Mouse (Mus musculus): ENCODE results near the gene Il1rl2. TPM values are rescaled to one million over a fixed set of nuclear protein-coding genes. Genes with fewer than 3 reads are reported as not detected.

Il1rl2 gene
- polyA plus RNA-seq, 1 experiment: not detected

GRCm38 (mm10) chr1:40404682-40405081, 80.3 kb downstream of the Il1rl2 start:
- Histone ChIP-seq H3K4me3 (ENCODE audit: insufficient read depth, poor library complexity, severe bottlenecking) (no peak overlapping the region), H3K27me3 (ENCODE audit: control insufficient read depth, insufficient read depth, insufficient read length) (no peaks in the 10 kb centered on the region), H3K79me2 (ENCODE audit: control insufficient read depth, insufficient read depth) (no peaks in the 10 kb centered on the region), H3K36me3 (ENCODE audit: control insufficient read depth, insufficient read depth) (no peaks in the 10 kb centered on the region), H3ac (ENCODE audit: control insufficient read depth, insufficient read length, low read depth) (no peak overlapping the region), H3K79me3 (ENCODE audit: low read depth) (no peaks in the 10 kb centered on the region)
- TF ChIP-seq CTCF (IDR thresholded peaks at IDR 0.05; ENCODE audit: control insufficient read depth, insufficient read depth, insufficient read length) (no peak), MYOG (IDR thresholded peaks at IDR 0.05; ENCODE audit: control insufficient read depth, extremely low read depth, insufficient read length) (no peak), MAX (IDR thresholded peaks at IDR 0.05) (no peak)

DNA sequence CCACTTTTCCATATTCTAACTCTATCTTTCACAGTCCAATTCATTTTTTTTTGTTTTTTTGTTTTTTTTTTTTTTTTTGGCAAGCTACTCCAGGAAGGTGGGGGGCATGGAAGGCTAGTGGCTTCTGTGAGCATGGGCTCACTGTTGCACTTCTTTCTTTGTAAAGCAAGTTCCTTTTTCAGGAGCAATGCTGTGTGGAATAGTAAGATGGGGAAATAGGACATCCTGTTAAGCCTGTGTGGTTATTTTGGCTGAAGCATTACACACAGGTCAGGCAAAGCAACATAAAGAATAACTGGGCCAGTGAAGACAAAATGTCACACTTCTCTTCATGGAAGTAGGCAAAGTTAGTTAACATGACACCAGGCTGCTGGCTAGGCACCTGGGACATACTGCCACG, 85.5 kb downstream of the Il1rl2 start:
- no peak overlapping the region for H3ac ChIP-seq (ENCODE audit: control insufficient read depth, insufficient read length, low read depth)
- H3K4me3 ChIP-seq (ENCODE audit: insufficient read depth, poor library complexity, severe bottlenecking): no peak overlapping the region
- no peaks in the 10 kb centered on the region for H3K79me3 ChIP-seq (ENCODE audit: low read depth)
- no peaks in the 10 kb centered on the region for H3K36me3 ChIP-seq (ENCODE audit: control insufficient read depth, insufficient read depth)
- H3K27me3 ChIP-seq (ENCODE audit: control insufficient read depth, insufficient read depth, insufficient read length): no peaks in the 10 kb centered on the region
- no peaks in the 10 kb centered on the region for H3K79me2 ChIP-seq (ENCODE audit: control insufficient read depth, insufficient read depth)
- TF ChIP-seq MYOD1 (IDR thresholded peaks at IDR 0.05; ENCODE audit: control insufficient read depth, insufficient read length, low read depth): no peak
- no peak for TF ChIP-seq MAX (IDR thresholded peaks at IDR 0.05)
- TF ChIP-seq CTCF (IDR thresholded peaks at IDR 0.05; ENCODE audit: control insufficient read depth, insufficient read depth, insufficient read length): no peak
- no peak for TF ChIP-seq USF1 (IDR thresholded peaks at IDR 0.05; ENCODE audit: low read depth)
- TF ChIP-seq CEBPB (IDR thresholded peaks at IDR 0.05; ENCODE audit: low read depth): no peak
- no peak for TF ChIP-seq FOSL1 (IDR thresholded peaks at IDR 0.05; ENCODE audit: insufficient read depth, low read length, poor library complexity, severe bottlenecking)
- no peak for TF ChIP-seq MYOG (IDR thresholded peaks at IDR 0.05; ENCODE audit: control insufficient read depth, extremely low read depth, insufficient read length)

DNA sequence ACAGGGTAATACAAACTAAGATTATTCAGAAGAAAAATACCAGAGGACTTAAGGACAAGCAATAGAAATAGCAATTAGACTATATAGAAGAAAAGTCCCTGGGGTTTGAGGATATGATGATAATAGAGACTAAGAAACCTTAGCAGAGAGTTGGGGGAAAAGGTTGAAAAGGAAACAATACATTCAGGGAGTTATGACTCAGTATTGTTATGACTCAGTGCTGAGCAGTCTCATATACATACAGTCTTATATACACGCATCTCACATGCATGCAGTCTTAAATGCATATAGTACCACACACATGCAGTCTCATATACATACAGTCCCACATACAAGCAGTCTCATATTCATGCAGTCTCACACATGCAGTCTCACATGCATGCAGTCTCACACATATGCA, 88.6 kb downstream of the Il1rl2 start:
- no peaks in the 10 kb centered on the region for H3K79me3 ChIP-seq (ENCODE audit: low read depth)
- no peaks in the 10 kb centered on the region for H3K79me2 ChIP-seq (ENCODE audit: control insufficient read depth, insufficient read depth)
- no peaks in the 10 kb centered on the region for H3K36me3 ChIP-seq (ENCODE audit: control insufficient read depth, insufficient read depth)
- no peaks in the 10 kb centered on the region for H3K27me3 ChIP-seq (ENCODE audit: control insufficient read depth, insufficient read depth, insufficient read length)
- no peak overlapping the region for H3ac ChIP-seq (ENCODE audit: control insufficient read depth, insufficient read length, low read depth)
- no peak overlapping the region for H3K4me3 ChIP-seq (ENCODE audit: insufficient read depth, poor library complexity, severe bottlenecking)
- TF ChIP-seq MYOD1 (IDR thresholded peaks at IDR 0.05; ENCODE audit: control insufficient read depth, insufficient read length, low read depth) (no peak), CTCF (IDR thresholded peaks at IDR 0.05; ENCODE audit: control insufficient read depth, insufficient read depth, insufficient read length) (no peak), CEBPB (IDR thresholded peaks at IDR 0.05; ENCODE audit: low read depth) (no peak), FOSL1 (IDR thresholded peaks at IDR 0.05; ENCODE audit: insufficient read depth, low read length, poor library complexity, severe bottlenecking) (no peak), MYOG (IDR thresholded peaks at IDR 0.05; ENCODE audit: control insufficient read depth, extremely low read depth, insufficient read length) (no peak), USF1 (IDR thresholded peaks at IDR 0.05; ENCODE audit: low read depth) (no peak), MAX (IDR thresholded peaks at IDR 0.05) (no peak)

DNA sequence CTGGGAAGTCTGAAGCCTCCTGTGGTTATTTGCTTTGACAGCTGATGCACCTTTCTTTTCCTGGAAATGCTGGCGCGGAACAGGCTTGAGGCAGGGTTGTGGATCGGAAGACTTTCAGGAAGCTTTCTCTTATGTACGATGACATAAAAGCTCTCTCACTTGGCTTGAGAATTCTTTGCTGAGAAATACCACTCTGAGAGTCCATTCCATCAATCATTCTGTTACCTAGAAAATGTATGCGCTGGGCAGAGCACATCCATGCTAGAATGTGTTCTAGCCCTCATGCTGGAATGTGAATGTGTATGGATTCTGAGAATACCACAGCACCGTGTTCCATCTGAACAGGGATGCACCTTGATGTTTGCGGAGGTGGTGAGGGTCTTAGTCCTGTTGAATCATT, 89.9 kb downstream of the Il1rl2 start:
- H3K79me2 ChIP-seq (ENCODE audit: control insufficient read depth, insufficient read depth): no peaks in the 10 kb centered on the region

GRCm38 (mm10) chr1:40414863-40415656, 90.7 kb downstream of the Il1rl2 start:
- TF ChIP-seq FOSL1 (IDR thresholded peaks at IDR 0.05; ENCODE audit: insufficient read depth, low read length, poor library complexity, severe bottlenecking): no peak
- TF ChIP-seq USF1 (IDR thresholded peaks at IDR 0.05; ENCODE audit: low read depth): no peak
- TF ChIP-seq CEBPB (IDR thresholded peaks at IDR 0.05; ENCODE audit: low read depth): no peak
- no peak for TF ChIP-seq MAX (IDR thresholded peaks at IDR 0.05)
- H3K79me2 ChIP-seq (ENCODE audit: control insufficient read depth, insufficient read depth): no peaks in the 10 kb centered on the region
- H3K36me3 ChIP-seq (ENCODE audit: control insufficient read depth, insufficient read depth): no peaks in the 10 kb centered on the region
- H3K79me3 ChIP-seq (ENCODE audit: low read depth): no peaks in the 10 kb centered on the region
- H3ac ChIP-seq (ENCODE audit: control insufficient read depth, insufficient read length, low read depth): no peak overlapping the region
- no peak overlapping the region for H3K4me3 ChIP-seq (ENCODE audit: insufficient read depth, poor library complexity, severe bottlenecking)
- H3K27me3 ChIP-seq (ENCODE audit: control insufficient read depth, insufficient read depth, insufficient read length): no peaks in the 10 kb centered on the region

More for the DNA sequence above, 89.9 kb downstream of the Il1rl2 start:
- Histone ChIP-seq H3K79me3 (ENCODE audit: low read depth) (no peaks in the 10 kb centered on the region), H3ac (ENCODE audit: control insufficient read depth, insufficient read length, low read depth) (no peak overlapping the region), H3K27me3 (ENCODE audit: control insufficient read depth, insufficient read depth, insufficient read length) (no peaks in the 10 kb centered on the region), H3K4me3 (ENCODE audit: insufficient read depth, poor library complexity, severe bottlenecking) (no peak overlapping the region), H3K36me3 (ENCODE audit: control insufficient read depth, insufficient read depth) (no peaks in the 10 kb centered on the region)
- TF ChIP-seq CTCF (IDR thresholded peaks at IDR 0.05; ENCODE audit: control insufficient read depth, insufficient read depth, insufficient read length): no peak
- no peak for TF ChIP-seq MYOD1 (IDR thresholded peaks at IDR 0.05; ENCODE audit: control insufficient read depth, insufficient read length, low read depth)
- no peak for TF ChIP-seq MYOG (IDR thresholded peaks at IDR 0.05; ENCODE audit: control insufficient read depth, extremely low read depth, insufficient read length)
- no peak for TF ChIP-seq MAX (IDR thresholded peaks at IDR 0.05)

DNA sequence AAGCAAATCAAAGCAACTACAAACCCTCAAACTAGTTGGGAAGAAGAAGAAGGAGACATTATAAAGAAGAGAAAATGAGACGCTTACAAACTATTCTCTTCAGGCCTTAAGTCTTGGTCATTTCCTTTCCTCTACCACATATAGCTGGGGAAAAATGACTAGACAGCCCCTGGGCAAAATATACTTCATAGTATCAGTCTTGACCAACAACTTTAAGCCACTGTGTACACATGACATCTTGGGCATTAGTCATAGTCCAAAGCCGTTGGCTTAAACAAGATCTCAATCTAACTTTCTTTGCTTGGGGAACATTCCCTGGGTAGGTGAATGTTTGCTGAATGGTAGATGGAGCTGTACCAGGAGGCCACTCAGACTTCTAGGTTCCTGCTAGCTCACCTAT, 92.6 kb downstream of the Il1rl2 start:
- TF ChIP-seq MYOD1 (IDR thresholded peaks at IDR 0.05; ENCODE audit: control insufficient read depth, insufficient read length, low read depth) (no peak), MAX (IDR thresholded peaks at IDR 0.05) (no peak), USF1 (IDR thresholded peaks at IDR 0.05; ENCODE audit: low read depth) (no peak), MYOG (IDR thresholded peaks at IDR 0.05; ENCODE audit: control insufficient read depth, extremely low read depth, insufficient read length) (no peak), FOSL1 (IDR thresholded peaks at IDR 0.05; ENCODE audit: insufficient read depth, low read length, poor library complexity, severe bottlenecking) (no peak), CEBPB (IDR thresholded peaks at IDR 0.05; ENCODE audit: low read depth) (no peak), CTCF (IDR thresholded peaks at IDR 0.05; ENCODE audit: control insufficient read depth, insufficient read depth, insufficient read length) (no peak)
- Histone ChIP-seq H3K36me3 (ENCODE audit: control insufficient read depth, insufficient read depth) (no peaks in the 10 kb centered on the region), H3K4me3 (ENCODE audit: insufficient read depth, poor library complexity, severe bottlenecking) (no peak overlapping the region), H3K79me2 (ENCODE audit: control insufficient read depth, insufficient read depth) (no peaks in the 10 kb centered on the region), H3K79me3 (ENCODE audit: low read depth) (no peaks in the 10 kb centered on the region), H3ac (ENCODE audit: control insufficient read depth, insufficient read length, low read depth) (no peak overlapping the region), H3K27me3 (ENCODE audit: control insufficient read depth, insufficient read depth, insufficient read length) (no peaks in the 10 kb centered on the region)

Other genes starting within 250 kb of the Il1rl2 start
- gene Il1r1, start 99.5 kb upstream of the Il1rl2 start, polyA plus RNA-seq (2012; fragmentation: generic; extraction: Trizol): 16.8 TPM
- 0.13 TPM for gene Il1rl1, start 105.0 kb downstream of the Il1rl2 start, polyA plus RNA-seq (2012; fragmentation: generic; extraction: Trizol)
- not detected for gene Il18r1, start 140.9 kb downstream of the Il1rl2 start, polyA plus RNA-seq (2012; fragmentation: generic; extraction: Trizol)
- 1.3 TPM for gene Il18rap, start 190.8 kb downstream of the Il1rl2 start, polyA plus RNA-seq (2012; fragmentation: generic; extraction: Trizol)

Measured in C2C12 (cell line).